Mouse (Mus musculus) MEL (cell line): Measurements from ENCODE around the gene Map2k1.

Experiments
- CTCF ChIP-seq, 3 experiments: IDR thresholded peaks in 2 of 3; conservative IDR thresholded peaks in 1 of 3; 2 replicates each; pipeline ENCODE4 v1.5.1; 2011 to 2012; ENCODE audit warnings: low read length in 3 of 3, low read depth in 2 of 3, mild to moderate bottlenecking in 2 of 3, improper control_type of control experiment in 1 of 3, inconsistent platforms in 1 of 3, mixed read lengths in 1 of 3, moderate library complexity in 1 of 3; ENCODE audit not compliant: control insufficient read depth in 1 of 3, insufficient read depth in 1 of 3, poor library complexity in 1 of 3, severe bottlenecking in 1 of 3
- MXI1 ChIP-seq: IDR thresholded peaks from 2 replicates; pipeline ENCODE4 v1.6.1; 2011; ENCODE audit warnings: mild to moderate bottlenecking, low read depth, low read length, improper control_type of control experiment
- POLR2A ChIP-seq, 2 experiments: IDR thresholded peaks; 2 replicates each; pipeline ENCODE4 v1.6.1; 2011 to 2012; ENCODE audit warnings: low read length in 2 of 2, mild to moderate bottlenecking in 2 of 2, control low read depth in 1 of 2, improper control_type of control experiment in 1 of 2, low read depth in 1 of 2, moderate library complexity in 1 of 2; ENCODE audit not compliant: control insufficient read depth in 1 of 2, insufficient read depth in 1 of 2, poor library complexity in 1 of 2
- TBP ChIP-seq: IDR thresholded peaks from 2 replicates; pipeline ENCODE4 v1.8.0; 2011; ENCODE audit warnings: low read depth, low read length, improper control_type of control experiment
- TCF12 ChIP-seq: IDR thresholded peaks from 2 replicates; pipeline ENCODE4 v1.6.1; 2014; ENCODE audit warnings: low read depth, mild to moderate bottlenecking, inconsistent platforms, low read length, improper control_type of control experiment, moderate library complexity
- ZC3H11A ChIP-seq: IDR thresholded peaks from 2 replicates; pipeline ENCODE4 v1.6.1; 2012; ENCODE audit warnings: low read depth, mild to moderate bottlenecking, inconsistent platforms, low read length, improper control_type of control experiment
- ZKSCAN1 ChIP-seq: IDR thresholded peaks from 2 replicates; pipeline ENCODE4 v1.6.1; 2012; ENCODE audit warnings: low read depth, mild to moderate bottlenecking, inconsistent platforms, low read length, improper control_type of control experiment, moderate library complexity

- TF ChIP-seq CTCF (IDR thresholded peaks at IDR 0.05 in 2 of 3, conservative IDR thresholded peaks at IDR 0.05 in 1 of 3; ENCODE audit: control insufficient read depth in 1 of 3, insufficient read depth in 1 of 3, low read depth in 2 of 3, low read length in 3 of 3, poor library complexity in 1 of 3, severe bottlenecking in 1 of 3) (no peak), ZKSCAN1 (no peak), MXI1 (no peak), TCF12 (no peak), POLR2A (IDR thresholded peaks at IDR 0.05; ENCODE audit: control insufficient read depth in 1 of 2, insufficient read depth in 1 of 2, low read depth in 1 of 2, low read length in 2 of 2, poor library complexity in 1 of 2) (no peak), ZC3H11A (no peak), TBP (no peak)
Measured at GRCm38 (mm10) chr9:64225805-64226204, 27.6 kb downstream of the Map2k1 start.
